Mouse (Mus musculus): Measurements from ENCODE around the gene Specc1l.

GRCm38 (mm10) chr10:75303324-75304048, 91.6 kb downstream of the Specc1l start:
- TF ChIP-seq CTCF (conservative IDR thresholded peaks at IDR 0.05; ENCODE audit: insufficient read depth, insufficient read length, low read depth, low read length) (no peak), POLR2A (IDR thresholded peaks at IDR 0.05; ENCODE audit: low read depth, low read length) (no peak)
